Mouse (Mus musculus): ENCODE measurements around the gene Unc5a. TPM values are rescaled to one million over a fixed set of nuclear protein-coding genes. Genes with fewer than 3 reads are reported as not detected.

Unc5a gene
- polyA plus RNA-seq, 1 experiment from 2014 or later = 2.3 TPM

DNA sequence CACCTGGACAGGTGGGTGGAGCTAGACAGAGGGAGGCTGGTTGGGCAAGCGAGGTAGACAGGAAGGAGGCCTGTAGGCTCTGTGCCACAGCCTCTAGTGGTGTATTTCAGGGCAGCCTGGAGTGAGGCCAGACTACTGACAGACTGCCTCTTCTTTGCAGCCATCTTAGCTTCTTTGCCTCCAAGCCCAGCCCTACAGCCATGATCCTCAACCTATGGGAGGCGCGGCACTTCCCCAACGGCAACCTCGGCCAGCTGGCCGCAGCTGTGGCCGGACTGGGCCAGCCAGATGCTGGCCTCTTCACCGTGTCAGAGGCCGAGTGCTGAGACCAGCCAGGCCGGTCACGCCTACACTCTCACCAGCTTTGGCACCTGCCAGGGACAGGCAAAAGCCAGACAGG, 55.4 kb downstream of the Unc5a start:
- Histone ChIP-seq H3K4me1 (no peaks in the 10 kb centered on the region), H3K27me3 (replicated peaks) (peaks cover 86% of the 10 kb centered on the region), H3K9me3 (no peaks in the 10 kb centered on the region), H3K4me2 (no peak overlapping the region), H3K9ac (no peak overlapping the region), H3K27ac (replicated peaks) (no peak overlapping the region), H3K4me3 (no peak overlapping the region), H3K36me3 (no peaks in the 10 kb centered on the region)
- 64% methylated on average over 11 of the region's 11 CpGs for WGBS
- ATAC-seq (ENCODE audit: extremely low read depth, insufficient number of reproducible peaks, low FRiP score, low TSS enrichment) = no peak

DNA sequence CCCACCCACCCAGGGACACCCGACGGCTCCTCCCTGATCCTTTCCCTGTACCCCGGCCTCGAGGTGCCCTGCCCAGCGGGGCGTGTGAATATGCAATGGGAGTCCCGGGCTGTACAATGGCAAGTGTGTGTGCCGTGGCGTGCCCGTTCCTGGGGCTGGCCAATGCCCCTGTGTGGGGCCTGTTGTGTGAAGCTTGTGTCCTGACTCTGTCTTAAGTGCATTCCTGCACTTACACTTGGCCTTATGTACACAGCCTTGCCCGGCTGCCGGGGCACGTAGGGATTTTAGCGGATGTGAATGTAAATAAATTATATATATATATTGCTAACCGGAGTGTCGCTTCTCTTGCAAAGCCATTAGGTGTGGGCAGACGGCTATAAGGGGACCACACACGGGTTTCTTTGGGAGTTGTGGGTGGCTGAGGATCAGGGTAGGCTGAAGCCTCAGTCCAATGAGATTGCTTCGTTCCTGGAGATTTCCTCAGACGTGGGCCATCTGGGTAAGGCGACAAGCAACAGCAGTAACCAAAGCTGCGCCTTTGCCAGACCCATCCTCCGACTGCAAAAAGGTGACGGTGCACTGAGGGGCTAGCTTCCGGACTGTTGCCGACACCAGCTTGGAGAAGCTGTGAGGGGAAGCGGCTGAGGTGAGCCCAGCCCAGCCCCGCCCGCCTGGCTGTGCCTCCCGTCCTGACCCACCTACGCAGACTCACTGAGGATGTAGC, 56.6 kb downstream of the Unc5a start:
- Histone ChIP-seq H3K4me3 (no peak overlapping the region), H3K9ac (no peak overlapping the region), H3K27me3 (replicated peaks) (peaks cover 86% of the 10 kb centered on the region), H3K27ac (replicated peaks) (no peak overlapping the region), H3K9me3 (no peaks in the 10 kb centered on the region), H3K4me2 (no peak overlapping the region), H3K4me1 (no peaks in the 10 kb centered on the region), H3K36me3 (no peaks in the 10 kb centered on the region)
- WGBS = 67% methylated on average over 31 of the region's 31 CpGs
- ATAC-seq (ENCODE audit: extremely low read depth, insufficient number of reproducible peaks, low FRiP score, low TSS enrichment) = no peak

DNA sequence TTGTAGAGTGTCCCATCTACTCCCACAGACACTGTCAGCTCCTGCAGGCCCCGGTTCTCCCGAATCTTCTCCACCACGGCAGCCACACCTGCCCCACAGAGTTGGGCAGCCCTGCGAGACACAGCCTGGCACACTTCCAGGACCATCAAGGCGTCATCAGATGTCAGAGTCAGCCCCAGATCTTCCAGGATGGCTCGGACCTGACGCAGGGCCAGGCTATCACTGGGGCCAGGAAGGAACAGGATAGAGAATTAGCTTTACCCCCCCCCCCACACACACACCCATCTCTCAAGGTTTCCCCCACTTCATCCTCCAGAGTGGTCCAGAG, 57.2 kb downstream of the Unc5a start:
- H3K27me3 ChIP-seq (replicated peaks) = peaks cover 84% of the 10 kb centered on the region
- WGBS = 58% methylated on average over 7 of the region's 7 CpGs

DNA sequence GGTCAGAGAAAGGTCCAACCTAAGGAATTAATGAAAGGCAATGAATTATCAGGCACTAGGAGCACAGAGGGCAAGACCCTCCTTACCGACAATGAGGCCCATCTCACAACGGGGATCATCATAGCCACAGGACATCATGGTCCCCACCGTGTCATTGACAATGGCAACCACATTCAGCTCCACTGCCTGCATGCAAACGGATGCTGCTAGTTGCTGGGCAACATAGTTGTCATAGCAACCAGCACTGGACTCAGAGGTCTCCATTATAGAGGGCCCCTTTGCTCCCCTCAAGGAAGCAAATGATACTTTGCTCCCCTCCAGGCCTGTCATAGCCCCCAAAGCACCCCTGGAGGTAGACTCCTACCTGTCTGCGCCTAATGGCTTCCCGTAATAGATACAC, 59.4 kb downstream of the Unc5a start:
- H3K36me3 ChIP-seq = no peaks in the 10 kb centered on the region
- H3K27ac ChIP-seq (replicated peaks) = no peak overlapping the region
- H3K4me3 ChIP-seq = no peak overlapping the region
- peaks cover 6% of the 10 kb centered on the region; the same call in 1 of the 2 replicates for H3K4me1 ChIP-seq
- H3K27me3 ChIP-seq (replicated peaks) = peaks cover 82% of the 10 kb centered on the region
- ATAC-seq (ENCODE audit: extremely low read depth, insufficient number of reproducible peaks, low FRiP score, low TSS enrichment) = no peak
- WGBS = 75% methylated on average over 6 of the region's 6 CpGs
- H3K4me2 ChIP-seq = no peak overlapping the region
- no peaks in the 10 kb centered on the region for H3K9me3 ChIP-seq
- no peak overlapping the region for H3K9ac ChIP-seq

More for the DNA sequence above, 57.2 kb downstream of the Unc5a start:
- no peak for ATAC-seq (ENCODE audit: extremely low read depth, insufficient number of reproducible peaks, low FRiP score, low TSS enrichment)
- no peaks in the 10 kb centered on the region for H3K36me3 ChIP-seq
- no peak overlapping the region for H3K27ac ChIP-seq (replicated peaks)
- no peaks in the 10 kb centered on the region for H3K9me3 ChIP-seq
- H3K9ac ChIP-seq = no peak overlapping the region
- no peak overlapping the region for H3K4me2 ChIP-seq
- H3K4me1 ChIP-seq = no peaks in the 10 kb centered on the region
- no peak overlapping the region for H3K4me3 ChIP-seq

DNA sequence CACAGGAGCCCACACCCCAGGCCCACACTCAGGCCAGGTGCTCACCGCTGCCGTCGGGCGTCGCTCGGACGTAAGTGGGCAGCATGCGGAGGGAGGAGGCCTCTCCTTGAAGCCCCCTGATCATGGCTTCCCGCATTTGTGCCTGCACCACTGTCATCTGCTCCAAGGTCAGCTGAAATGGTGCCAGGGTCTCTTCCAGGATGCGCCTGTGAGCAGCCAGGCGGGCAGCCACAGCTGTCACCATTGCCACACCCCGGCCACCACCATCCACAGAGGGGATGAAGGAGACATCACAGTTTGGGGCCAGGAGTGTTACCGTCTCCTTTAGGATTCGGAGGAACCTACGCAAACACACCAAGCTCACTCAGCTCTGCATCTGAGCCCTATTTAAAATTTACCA, 61.9 kb downstream of the Unc5a start:
- no peaks in the 10 kb centered on the region for H3K36me3 ChIP-seq
- no peak overlapping the region for H3K4me3 ChIP-seq
- no peaks in the 10 kb centered on the region for H3K9me3 ChIP-seq
- WGBS = 77% methylated on average over 15 of the region's 15 CpGs
- H3K4me1 ChIP-seq = peaks cover 6% of the 10 kb centered on the region; the same call in 1 of the 2 replicates
- H3K27ac ChIP-seq (replicated peaks) = no peak overlapping the region
- ATAC-seq (ENCODE audit: extremely low read depth, insufficient number of reproducible peaks, low FRiP score, low TSS enrichment) = no peak
- no peak overlapping the region for H3K9ac ChIP-seq
- peaks cover 74% of the 10 kb centered on the region for H3K27me3 ChIP-seq (replicated peaks)
- no peak overlapping the region for H3K4me2 ChIP-seq

DNA sequence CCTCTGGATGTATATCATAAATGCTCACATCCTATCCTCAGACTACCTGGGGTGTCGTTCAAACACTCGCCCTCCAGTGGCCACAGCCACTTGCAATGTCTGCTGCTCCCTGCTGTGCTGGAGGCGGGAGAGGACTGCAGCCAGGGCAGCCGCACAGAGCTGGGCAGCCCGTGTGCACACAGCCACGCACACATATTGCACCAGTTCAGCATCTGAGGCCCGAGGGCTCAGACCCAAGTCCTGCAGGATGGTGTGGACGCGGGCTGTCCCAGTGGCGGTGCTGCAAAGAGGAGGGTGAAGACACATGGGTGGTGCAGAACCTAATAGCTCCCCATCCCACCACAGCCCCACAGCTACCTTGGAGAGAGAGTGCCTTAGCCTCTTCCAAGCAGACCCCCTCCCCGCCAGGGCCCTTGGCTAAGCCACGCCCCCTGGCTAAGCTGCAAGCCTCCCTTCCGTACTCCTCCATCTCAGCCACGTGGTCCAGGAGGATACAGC, 62.8 kb downstream of the Unc5a start:
- Histone ChIP-seq H3K4me2 (no peak overlapping the region), H3K27me3 (replicated peaks) (peaks cover 65% of the 10 kb centered on the region), H3K9ac (no peak overlapping the region), H3K4me1 (peaks cover 6% of the 10 kb centered on the region; the same call in 1 of the 2 replicates), H3K36me3 (no peaks in the 10 kb centered on the region), H3K4me3 (no peak overlapping the region), H3K27ac (replicated peaks) (no peak overlapping the region), H3K9me3 (no peaks in the 10 kb centered on the region)
- 0 out of 2 replicates have a peak, but pooled peaks have one; percentile 4 for ATAC-seq (ENCODE audit: extremely low read depth, insufficient number of reproducible peaks, low FRiP score, low TSS enrichment)
- WGBS = 4% methylated on average over 14 of the region's 14 CpGs

DNA sequence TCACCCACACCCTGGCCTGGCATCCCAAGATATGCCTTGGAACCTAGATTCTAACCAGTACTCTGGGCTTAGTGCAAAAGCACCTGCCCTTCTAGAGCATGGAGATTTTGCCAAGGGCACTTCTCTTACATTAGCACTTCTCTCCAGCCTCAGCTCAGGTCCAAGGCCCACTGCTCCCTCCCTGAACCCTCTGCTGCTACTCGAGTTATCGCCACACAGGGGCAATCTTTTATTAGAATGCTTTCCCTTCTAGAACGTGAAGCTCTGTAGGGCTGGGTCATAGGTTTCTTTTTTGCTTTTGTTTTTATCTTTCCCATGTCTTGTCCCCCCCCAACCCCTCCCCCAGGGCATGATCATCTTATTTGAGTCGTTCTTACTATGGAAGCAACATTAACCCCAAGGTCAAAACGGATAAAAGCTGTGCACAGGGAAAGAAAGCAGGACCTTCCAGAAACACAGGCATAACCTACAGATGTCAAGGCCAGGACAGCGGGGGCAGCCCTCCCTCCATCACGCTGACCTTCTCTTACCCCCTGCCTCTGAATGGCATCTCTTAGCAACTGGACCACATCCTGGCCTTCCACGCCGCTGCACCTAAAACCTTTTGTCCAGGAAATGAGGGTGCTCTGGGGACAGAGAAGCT, 64.6 kb downstream of the Unc5a start:
- WGBS = 30% methylated on average over 9 of the region's 9 CpGs
- Histone ChIP-seq H3K27me3 (replicated peaks) (peaks cover 47% of the 10 kb centered on the region), H3K36me3 (no peaks in the 10 kb centered on the region), H3K9me3 (no peaks in the 10 kb centered on the region), H3K4me2 (no peak overlapping the region), H3K4me3 (no peak overlapping the region), H3K27ac (replicated peaks) (no peak overlapping the region), H3K9ac (no peak overlapping the region), H3K4me1 (peaks cover 6% of the 10 kb centered on the region; the same call in 1 of the 2 replicates)
- ATAC-seq (ENCODE audit: extremely low read depth, insufficient number of reproducible peaks, low FRiP score, low TSS enrichment) = no peak

DNA sequence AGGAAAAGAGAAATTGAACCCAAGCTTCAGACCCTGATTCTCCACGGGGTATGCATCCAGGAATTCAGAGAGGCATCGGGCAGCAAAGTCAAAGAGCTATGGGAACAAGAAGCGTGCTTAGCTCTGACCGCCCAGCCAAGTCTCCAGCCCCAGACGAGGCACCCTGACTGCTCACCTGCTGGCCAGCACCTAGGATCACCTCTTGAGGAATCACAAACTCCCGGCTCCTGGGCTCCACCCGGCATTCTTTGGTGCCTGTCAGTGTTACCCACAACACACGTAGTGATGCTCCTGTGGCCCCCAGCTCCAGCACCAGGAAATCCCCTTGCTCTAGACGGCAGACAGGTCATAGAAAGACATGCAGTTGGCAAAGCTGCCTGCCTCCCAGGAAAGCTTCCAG, 65.2 kb downstream of the Unc5a start:
- H3K4me1 ChIP-seq = peaks cover 6% of the 10 kb centered on the region; the same call in 1 of the 2 replicates
- no peak overlapping the region for H3K9ac ChIP-seq
- H3K4me3 ChIP-seq = no peak overlapping the region
- H3K27me3 ChIP-seq (replicated peaks) = peaks cover 42% of the 10 kb centered on the region
- 64% methylated on average over 9 of the region's 9 CpGs for WGBS
- H3K36me3 ChIP-seq = no peaks in the 10 kb centered on the region
- no peak overlapping the region for H3K27ac ChIP-seq (replicated peaks)
- ATAC-seq (ENCODE audit: extremely low read depth, insufficient number of reproducible peaks, low FRiP score, low TSS enrichment) = no peak
- no peak overlapping the region for H3K4me2 ChIP-seq
- no peaks in the 10 kb centered on the region for H3K9me3 ChIP-seq

DNA sequence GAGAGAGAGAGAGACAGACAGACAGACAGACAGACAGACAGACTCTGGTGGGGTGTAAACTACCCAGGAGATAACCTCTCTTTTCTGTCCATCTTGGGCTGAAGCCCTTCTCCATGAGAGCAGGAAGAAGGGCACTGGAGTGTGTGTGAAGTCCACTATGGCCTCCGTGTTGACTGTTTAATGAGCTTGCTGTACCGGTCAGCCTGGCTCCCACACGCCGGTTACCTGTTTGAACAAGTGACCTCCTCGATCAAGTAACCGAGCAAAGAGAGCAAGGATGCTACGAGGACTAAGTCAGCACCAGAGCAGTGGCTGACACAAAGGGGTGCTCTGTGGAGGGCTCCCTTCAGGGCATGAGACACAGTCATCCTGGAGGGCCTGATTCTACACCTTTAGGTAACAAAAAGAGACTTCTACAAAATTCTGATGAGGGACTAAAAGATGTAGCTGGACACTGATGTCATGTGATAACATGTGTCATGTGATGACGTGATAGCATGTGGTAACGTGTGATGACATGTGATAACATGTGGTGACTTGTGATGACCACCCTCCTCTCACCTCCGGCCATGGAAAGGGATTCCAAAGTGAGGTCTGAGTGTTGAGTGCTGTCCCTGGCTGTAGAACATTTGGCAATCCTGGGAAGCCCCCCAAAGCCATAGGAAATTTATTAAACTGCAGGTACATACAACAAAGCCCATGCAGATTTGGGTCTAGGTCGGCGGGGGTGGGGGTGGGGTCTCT, 68.1 kb downstream of the Unc5a start:
- no peaks in the 10 kb centered on the region for H3K36me3 ChIP-seq
- no peak for ATAC-seq (ENCODE audit: extremely low read depth, insufficient number of reproducible peaks, low FRiP score, low TSS enrichment)
- H3K9me3 ChIP-seq = no peaks in the 10 kb centered on the region

DNA sequence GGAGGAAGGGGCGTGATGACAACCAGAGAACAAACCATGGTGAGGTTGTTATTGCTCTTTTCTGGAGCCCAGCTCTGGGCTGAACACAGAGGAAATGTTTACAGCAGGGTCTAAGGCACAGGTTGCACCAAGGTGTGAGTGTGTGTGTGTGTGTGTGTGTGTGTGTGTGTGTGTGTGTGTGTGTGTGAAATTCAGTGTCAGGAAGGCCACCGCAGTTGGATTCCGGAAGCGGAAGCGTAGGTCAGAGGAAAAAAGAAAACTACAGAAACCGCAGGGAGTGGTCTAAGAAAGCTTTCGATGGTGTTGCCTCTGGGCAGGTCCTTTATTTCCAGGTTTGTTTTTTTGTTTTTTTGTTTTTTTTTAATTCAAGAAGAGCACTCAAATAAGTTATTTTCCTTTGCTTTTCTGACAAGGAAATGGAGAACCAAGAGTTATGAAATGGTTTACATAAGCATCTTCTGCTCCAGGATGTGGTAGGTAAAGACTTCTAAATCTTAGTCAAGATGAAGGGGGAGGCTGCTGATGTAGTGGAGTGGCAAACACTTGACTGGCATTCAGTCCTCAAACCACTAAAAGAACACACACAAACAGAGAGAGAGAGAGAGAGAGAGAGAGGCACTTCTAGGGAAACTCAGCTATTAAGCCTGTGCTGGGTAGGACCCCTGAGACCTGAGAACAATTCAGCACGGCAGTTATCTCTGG, 68.8 kb downstream of the Unc5a start:
- no peak for ATAC-seq (ENCODE audit: extremely low read depth, insufficient number of reproducible peaks, low FRiP score, low TSS enrichment)

More for the DNA sequence above, 68.1 kb downstream of the Unc5a start:
- no peak overlapping the region for H3K4me3 ChIP-seq
- H3K4me1 ChIP-seq = peaks cover under 1% of the 10 kb centered on the region; the same call in 1 of the 2 replicates
- 72% methylated on average over 12 of the region's 12 CpGs for WGBS
- H3K9ac ChIP-seq = no peak overlapping the region
- H3K27ac ChIP-seq (replicated peaks) = no peak overlapping the region
- H3K27me3 ChIP-seq (replicated peaks) = peaks cover 22% of the 10 kb centered on the region; the same call in 1 of the 2 replicates
- H3K4me2 ChIP-seq = no peak overlapping the region

DNA sequence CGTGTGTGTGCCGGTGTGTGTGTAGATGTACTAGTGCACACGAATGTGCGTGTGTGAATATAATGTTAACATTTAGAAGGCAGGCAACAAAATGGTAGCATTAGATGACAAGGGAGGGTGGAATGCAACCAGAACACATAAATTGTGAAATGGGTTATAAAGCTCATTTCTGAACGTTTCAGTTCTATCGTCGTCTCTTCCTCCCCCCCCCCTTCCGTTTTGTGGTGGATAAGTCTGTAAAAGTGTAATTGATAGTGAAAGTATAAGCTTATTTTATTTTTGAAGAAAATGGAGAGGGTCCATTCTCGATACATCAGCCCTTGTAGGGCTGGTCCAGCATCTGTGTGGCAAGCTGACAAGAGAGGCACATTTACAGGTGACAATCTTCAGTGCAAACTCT, 69.5 kb downstream of the Unc5a start:
- H3K4me1 ChIP-seq = no peaks in the 10 kb centered on the region; the same call in 1 of the 2 replicates
- H3K4me2 ChIP-seq = no peak overlapping the region
- no peak overlapping the region for H3K9ac ChIP-seq
- WGBS = 78% methylated on average over 9 of the region's 9 CpGs
- no peaks in the 10 kb centered on the region for H3K9me3 ChIP-seq
- H3K36me3 ChIP-seq = no peaks in the 10 kb centered on the region
- ATAC-seq (ENCODE audit: extremely low read depth, insufficient number of reproducible peaks, low FRiP score, low TSS enrichment) = no peak
- no peak overlapping the region for H3K4me3 ChIP-seq
- H3K27ac ChIP-seq (replicated peaks) = no peak overlapping the region
- peaks cover 10% of the 10 kb centered on the region; the same call in 1 of the 2 replicates for H3K27me3 ChIP-seq (replicated peaks)

More for the DNA sequence above, 68.8 kb downstream of the Unc5a start:
- H3K27me3 ChIP-seq (replicated peaks) = peaks cover 16% of the 10 kb centered on the region; the same call in 1 of the 2 replicates
- no peak overlapping the region for H3K4me2 ChIP-seq
- no peaks in the 10 kb centered on the region for H3K36me3 ChIP-seq
- H3K9ac ChIP-seq = no peak overlapping the region
- no peak overlapping the region for H3K27ac ChIP-seq (replicated peaks)
- H3K4me1 ChIP-seq = no peaks in the 10 kb centered on the region; the same call in 1 of the 2 replicates
- H3K4me3 ChIP-seq = no peak overlapping the region
- H3K9me3 ChIP-seq = no peaks in the 10 kb centered on the region
- 81% methylated on average over 8 of the region's 8 CpGs for WGBS
